Mouse (Mus musculus) stomach, embryonic 16.5 days (tissue): ENCODE results near the gene Rnf151. TPM values are rescaled to one million over a fixed set of nuclear protein-coding genes. Genes with fewer than 3 reads are reported as not detected.

ENCODE experiments used
- ATAC-seq: fragments of 200-750 bp; cut with Nextera tagmentation; 2 replicates; pipeline ENCODE4 v1.8.0; 2017; ENCODE audit warnings: moderate number of reproducible peaks, moderate TSS enrichment; ENCODE audit not compliant: insufficient read depth, low FRiP score
- H3K27ac ChIP-seq: fragments of 300-500 bp; sonication (generic); 2 replicates; pipeline ENCODE4 v1.5.1; 2014; ENCODE audit warnings: low read length
- H3K27me3 ChIP-seq: fragments of 300-500 bp; sonication (generic); 2 replicates; pipeline ENCODE4 v1.6.1; 2014; ENCODE audit warnings: low read length, control low read depth, mixed read lengths; ENCODE audit not compliant: control insufficient read depth, insufficient read depth
- H3K36me3 ChIP-seq: fragments of 300-500 bp; sonication (generic); 2 replicates; pipeline ENCODE4 v1.6.1; 2014; ENCODE audit warnings: low read length; ENCODE audit not compliant: control insufficient read depth, insufficient read depth
- H3K4me1 ChIP-seq: fragments of 300-500 bp; sonication (generic); 2 replicates; pipeline ENCODE4 v1.6.1; 2014; ENCODE audit warnings: low read length, control low read depth, mixed read lengths; ENCODE audit not compliant: control insufficient read depth, insufficient read depth
- H3K4me2 ChIP-seq: fragments of 300-500 bp; sonication (generic); 2 replicates; pipeline ENCODE4 v1.6.1; 2014; ENCODE audit warnings: low read depth, low read length, mixed read lengths
- H3K4me3 ChIP-seq: fragments of 300-500 bp; sonication (generic); replicated peaks from 2 replicates; pipeline ENCODE4 v1.5.1; 2014; ENCODE audit warnings: mild to moderate bottlenecking, low read length
- H3K9ac ChIP-seq: fragments of 300-500 bp; sonication (generic); 2 replicates; pipeline ENCODE4 v1.6.1; 2014; ENCODE audit warnings: low read length
- H3K9me3 ChIP-seq: fragments of 300-500 bp; sonication (generic); replicated peaks from 2 replicates; pipeline ENCODE4 v1.6.1; 2016; ENCODE audit warnings: low read length, control low read depth; ENCODE audit not compliant: control insufficient read depth
- WGBS: fragments of 180-500 bp; shearing (Covaris S2); extraction: QIAGEN DNeasy Blood & Tissue Kit; methylation state at CpG from one replicate; pipeline ENCODE4 v1.1.7; 2014; 5-methylcytosine and 5-hydroxymethylcytosine counted together
- polyA plus RNA-seq: library from polyadenylated mRNA; unstranded; fragments of >200 nt; fragmentation: Nextera tagmentation; extraction: Ambion mirVana; gene quantifications from 2 replicates; pipeline ENCODE4 v1.2.1, GENCODE M21; 2015

Gene Rnf151
- polyA plus RNA-seq, 1 experiment from 2014 or later: 0.14 TPM

- H3K4me1 ChIP-seq: peaks cover 4% of the 10 kb centered on the region; the same call in 1 of the 2 replicates
- peak; percentile 79; the same call in 1 of the 2 replicates for ATAC-seq
Measured at GRCm38 (mm10) chr17:24745526-24746497, 27.9 kb upstream of the Rnf151 start.

GRCm38 (mm10) chr17:24744381-24744780 lies 26.5 kb upstream of the Rnf151 start:
- Histone ChIP-seq H3K36me3 (0 out of 2 replicates have a peak, but pooled peaks cover 3% of the 10 kb centered on the region), H3K27ac (no peak overlapping the region), H3K4me1 (peaks cover 4% of the 10 kb centered on the region; the same call in 1 of the 2 replicates), H3K4me3 (no peak overlapping the region), H3K27me3 (no peaks in the 10 kb centered on the region), H3K9me3 (no peaks in the 10 kb centered on the region), H3K9ac (no peak overlapping the region), H3K4me2 (no peak overlapping the region)
- ATAC-seq: no peak
- WGBS: 70% methylated on average over 3 of the region's 3 CpGs

More at GRCm38 (mm10) chr17:24745526-24746497, 27.9 kb upstream of the Rnf151 start:
- 21% methylated on average over 7 of the region's 7 CpGs for WGBS
- Histone ChIP-seq H3K9ac (no peak overlapping the region), H3K4me3 (no peak overlapping the region), H3K36me3 (0 out of 2 replicates have a peak, but pooled peaks cover 3% of the 10 kb centered on the region), H3K27ac (no peak overlapping the region), H3K9me3 (no peaks in the 10 kb centered on the region), H3K27me3 (peaks cover 10% of the 10 kb centered on the region; the same call in 1 of the 2 replicates), H3K4me2 (no peak overlapping the region)

GRCm38 (mm10) chr17:24743896-24744295 lies 26.0 kb upstream of the Rnf151 start:
- H3K4me1 ChIP-seq: peaks cover 4% of the 10 kb centered on the region; the same call in 1 of the 2 replicates
- no peak overlapping the region for H3K27ac ChIP-seq
- no peak overlapping the region for H3K4me2 ChIP-seq
- no peaks in the 10 kb centered on the region for H3K27me3 ChIP-seq
- H3K9me3 ChIP-seq: no peaks in the 10 kb centered on the region
- H3K4me3 ChIP-seq: no peak overlapping the region
- H3K9ac ChIP-seq: no peak overlapping the region
- WGBS: 72% methylated on average over 5 of the region's 5 CpGs
- 0 out of 2 replicates have a peak, but pooled peaks cover 3% of the 10 kb centered on the region for H3K36me3 ChIP-seq
- ATAC-seq: no peak

GRCm38 (mm10) chr17:24742307-24742706 lies 24.4 kb upstream of the Rnf151 start:
- Histone ChIP-seq H3K4me1 (peaks cover 9% of the 10 kb centered on the region; the same call in 1 of the 2 replicates), H3K9ac (no peak overlapping the region)
- WGBS: 80% methylated on average over 8 of the region's 8 CpGs

GRCm38 (mm10) chr17:24739926-24740325 lies 22.1 kb upstream of the Rnf151 start:
- Histone ChIP-seq H3K27ac (no peak overlapping the region), H3K36me3 (0 out of 2 replicates have a peak, but pooled peaks cover 3% of the 10 kb centered on the region), H3K9ac (no peak overlapping the region), H3K4me3 (no peak overlapping the region), H3K9me3 (no peaks in the 10 kb centered on the region), H3K4me1 (peaks cover 14% of the 10 kb centered on the region), H3K4me2 (no peak overlapping the region), H3K27me3 (no peaks in the 10 kb centered on the region)
- WGBS: 64% methylated on average over 8 of the region's 8 CpGs
- no peak for ATAC-seq

More at GRCm38 (mm10) chr17:24742307-24742706, 24.4 kb upstream of the Rnf151 start:
- ATAC-seq: no peak
- Histone ChIP-seq H3K9me3 (no peaks in the 10 kb centered on the region), H3K27me3 (no peaks in the 10 kb centered on the region), H3K4me2 (no peak overlapping the region), H3K4me3 (no peak overlapping the region), H3K27ac (no peak overlapping the region), H3K36me3 (0 out of 2 replicates have a peak, but pooled peaks cover 3% of the 10 kb centered on the region)

- no peaks in the 10 kb centered on the region for H3K9me3 ChIP-seq
- H3K4me2 ChIP-seq: no peak overlapping the region
- no peak for ATAC-seq
- H3K9ac ChIP-seq: no peak overlapping the region
- no peak overlapping the region for H3K27ac ChIP-seq
- 69% methylated on average over 4 of the region's 4 CpGs for WGBS
- H3K4me3 ChIP-seq: no peak overlapping the region
- H3K4me1 ChIP-seq: peaks cover 14% of the 10 kb centered on the region
- H3K27me3 ChIP-seq: no peaks in the 10 kb centered on the region
- 0 out of 2 replicates have a peak, but pooled peaks cover 3% of the 10 kb centered on the region for H3K36me3 ChIP-seq
Measured at GRCm38 (mm10) chr17:24738238-24738637, 20.4 kb upstream of the Rnf151 start.

- H3K4me1 ChIP-seq: peaks cover 14% of the 10 kb centered on the region
- H3K27me3 ChIP-seq: no peaks in the 10 kb centered on the region
- H3K9ac ChIP-seq: peak overlapping the region; percentile 73
- H3K4me2 ChIP-seq: peak overlapping the region; percentile 69
- no peak overlapping the region for H3K27ac ChIP-seq
- no peak for ATAC-seq
- peak overlapping the region; percentile 57 for H3K4me3 ChIP-seq
- 20% methylated on average over 8 of the region's 8 CpGs for WGBS
- no peaks in the 10 kb centered on the region for H3K9me3 ChIP-seq
- no peaks in the 10 kb centered on the region for H3K36me3 ChIP-seq
Measured at GRCm38 (mm10) chr17:24737135-24737810, 19.4 kb upstream of the Rnf151 start.

GRCm38 (mm10) chr17:24736330-24737051 lies 18.6 kb upstream of the Rnf151 start, which contains the start of gene Msrb1:
Msrb1 (plus strand) TSS chr17:24736642.
- Histone ChIP-seq H3K4me1 (peaks cover 14% of the 10 kb centered on the region), H3K4me2 (peak within 1 kb of the TSS; percentile 69), H3K9me3 (no peaks in the 10 kb centered on the region), H3K9ac (peak within 1 kb of the TSS; percentile 73), H3K27me3 (no peaks in the 10 kb centered on the region), H3K36me3 (no peaks in the 10 kb centered on the region), H3K4me3 (peak within 1 kb of the TSS; percentile 57), H3K27ac (peak within 1 kb of the TSS; percentile 59)
- WGBS: under 1% methylated on average over 29 of the region's 29 CpGs
- peak; percentile 98 for ATAC-seq
